Mouse (Mus musculus) heart, postnatal 0 days (tissue): Measurements from ENCODE around the gene Dusp12.

Experiments used
- CTCF ChIP-seq: IDR thresholded peaks from 2 replicates; pipeline ENCODE4 v1.5.1; 2016; ENCODE audit warnings: antibody characterized with exemption, control low read depth, low read depth
- EP300 ChIP-seq: IDR thresholded peaks from 2 replicates; pipeline ENCODE4 v1.6.1; 2016; ENCODE audit warnings: antibody characterized with exemption, low read depth

GRCm38 (mm10) chr1:170898413-170899075 is 13.2 kb upstream of the Dusp12 start:
- TF ChIP-seq CTCF (no peak), EP300 (no peak)
